Mouse (Mus musculus): ENCODE results near the gene Sh3glb2. TPM values are rescaled to one million over a fixed set of nuclear protein-coding genes. Genes with fewer than 3 reads are reported as not detected.

The Sh3glb2 gene
- 18.9 and 20.4 TPM in 2 replicates for polyA plus RNA-seq (2015; fragmentation: Nextera tagmentation; extraction: Ambion mirVana)

- peak within 1 kb of the TSS; percentile 53 for H3K27ac ChIP-seq (replicated peaks)
- H3K4me1 ChIP-seq (replicated peaks): peaks cover 42% of the 10 kb centered on the region
- no peaks in the 10 kb centered on the region for H3K27me3 ChIP-seq
- H3K36me3 ChIP-seq (replicated peaks): 0 out of 2 replicates have a peak, but pooled peaks cover 2% of the 10 kb centered on the region
- 2% methylated on average over 73 of the region's 73 CpGs for WGBS (ENCODE audit: insufficient replicate concordance)
- H3K4me3 ChIP-seq (replicated peaks): peak within 1 kb of the TSS; percentile 82
- H3K9ac ChIP-seq: peak within 1 kb of the TSS; percentile 73
- H3K9me3 ChIP-seq (replicated peaks): no peaks in the 10 kb centered on the region
- H3K4me2 ChIP-seq: peak within 1 kb of the TSS; percentile 98
- ATAC-seq (ENCODE audit: insufficient read depth): peak; percentile 62
Observed at GRCm38 (mm10) chr2:30358533-30359531, at the start of gene Sh3glb2. Sh3glb2 (minus strand) TSS chr2:30359337.

GRCm38 (mm10) chr2:30408452-30409100 is 49.4 kb upstream of the Sh3glb2 start:
- no peak overlapping the region for H3K9ac ChIP-seq
- H3K36me3 ChIP-seq (replicated peaks): peaks cover 82% of the 10 kb centered on the region
- WGBS (ENCODE audit: insufficient replicate concordance): 69% methylated on average over 8 of the region's 8 CpGs
- no peak overlapping the region for H3K4me2 ChIP-seq
- no peak for ATAC-seq (ENCODE audit: insufficient read depth)
- H3K4me1 ChIP-seq (replicated peaks): peaks cover 17% of the 10 kb centered on the region
- H3K27me3 ChIP-seq: no peaks in the 10 kb centered on the region
- no peak overlapping the region for H3K4me3 ChIP-seq (replicated peaks)
- no peak overlapping the region for H3K27ac ChIP-seq (replicated peaks)
- H3K9me3 ChIP-seq (replicated peaks): no peaks in the 10 kb centered on the region

DNA sequence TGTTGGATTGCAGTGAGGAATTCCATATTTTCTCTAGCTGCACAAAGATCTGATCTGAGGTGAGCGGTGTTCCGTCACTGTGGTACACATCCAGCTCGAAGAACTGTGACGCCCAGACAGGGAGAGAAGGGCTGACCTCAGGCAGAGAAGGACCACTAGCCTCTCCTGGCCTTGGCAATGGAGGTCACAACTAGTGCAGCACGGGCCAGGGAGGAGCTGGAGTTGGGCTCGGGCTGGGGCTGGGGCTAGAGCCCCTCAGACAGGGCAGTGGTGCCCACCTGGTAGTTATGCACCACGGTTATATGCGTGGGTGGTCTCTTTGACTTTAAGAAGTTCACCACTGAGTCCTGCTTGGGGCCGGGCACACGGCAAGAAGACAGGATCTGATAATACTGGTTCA is 48.6 kb upstream of the Sh3glb2 start:
- no peak overlapping the region for H3K27ac ChIP-seq (replicated peaks)
- H3K9ac ChIP-seq: no peak overlapping the region
- no peaks in the 10 kb centered on the region for H3K9me3 ChIP-seq (replicated peaks)
- peaks cover 87% of the 10 kb centered on the region for H3K36me3 ChIP-seq (replicated peaks)
- ATAC-seq (ENCODE audit: insufficient read depth): no peak
- H3K27me3 ChIP-seq: no peaks in the 10 kb centered on the region
- H3K4me3 ChIP-seq (replicated peaks): no peak overlapping the region
- no peak overlapping the region for H3K4me2 ChIP-seq
- H3K4me1 ChIP-seq (replicated peaks): peaks cover 9% of the 10 kb centered on the region; the same call in 1 of the 2 replicates
- 70% methylated on average over 10 of the region's 10 CpGs for WGBS (ENCODE audit: insufficient replicate concordance)

DNA sequence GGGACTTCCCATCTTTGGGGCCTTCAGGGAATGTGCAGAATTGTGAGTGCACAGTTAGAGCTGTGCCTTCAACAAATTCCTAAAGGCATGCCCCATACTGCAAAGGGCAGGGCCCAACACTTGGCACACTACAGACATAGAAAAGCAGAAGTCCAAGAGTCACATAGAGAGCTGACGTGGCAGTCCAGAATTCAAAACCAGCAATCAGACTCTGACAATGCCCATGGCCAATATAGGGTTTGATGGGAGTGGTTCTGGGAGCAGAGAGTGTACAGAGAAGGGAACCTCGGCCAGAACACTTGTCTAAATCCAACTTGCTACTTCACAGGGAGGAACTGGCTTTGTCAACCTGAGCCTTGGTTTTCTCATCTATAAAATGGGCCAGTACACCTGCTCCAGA is 48.1 kb upstream of the Sh3glb2 start:
- Histone ChIP-seq H3K4me2 (no peak overlapping the region), H3K36me3 (replicated peaks) (peaks cover 87% of the 10 kb centered on the region), H3K27ac (replicated peaks) (no peak overlapping the region), H3K27me3 (no peaks in the 10 kb centered on the region), H3K9ac (no peak overlapping the region), H3K4me3 (replicated peaks) (no peak overlapping the region), H3K9me3 (replicated peaks) (no peaks in the 10 kb centered on the region), H3K4me1 (replicated peaks) (0 out of 2 replicates have a peak, but pooled peaks cover 5% of the 10 kb centered on the region)
- no peak for ATAC-seq (ENCODE audit: insufficient read depth)
- 62% methylated on average over 2 of the region's 2 CpGs for WGBS (ENCODE audit: insufficient replicate concordance)

DNA sequence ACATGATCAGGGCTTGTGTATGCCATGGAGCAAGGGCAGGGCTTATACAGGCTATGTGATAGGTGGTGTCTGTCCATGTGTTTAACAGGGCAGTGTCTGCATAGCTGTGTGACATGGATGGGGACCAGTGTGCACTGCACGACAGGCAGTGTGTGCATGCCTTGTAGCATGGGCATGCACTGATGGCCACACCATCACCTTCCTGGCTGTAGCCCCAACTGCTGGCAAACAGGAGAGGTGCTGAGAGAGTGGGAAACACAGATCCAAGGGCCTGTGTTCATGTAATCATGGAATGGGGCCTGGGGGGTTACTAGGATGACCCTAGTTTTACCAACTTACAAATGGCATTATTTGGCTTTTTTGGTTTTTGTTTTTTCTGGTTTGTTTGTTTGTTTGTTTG is 44.7 kb upstream of the Sh3glb2 start:
- Histone ChIP-seq H3K4me1 (replicated peaks) (no peaks in the 10 kb centered on the region), H3K27me3 (no peaks in the 10 kb centered on the region), H3K27ac (replicated peaks) (no peak overlapping the region), H3K4me2 (no peak overlapping the region), H3K36me3 (replicated peaks) (peaks cover 99% of the 10 kb centered on the region), H3K9me3 (replicated peaks) (no peaks in the 10 kb centered on the region), H3K9ac (no peak overlapping the region), H3K4me3 (replicated peaks) (no peak overlapping the region)
- 88% methylated on average over 1 of the region's 1 CpGs for WGBS (ENCODE audit: insufficient replicate concordance)
- no peak for ATAC-seq (ENCODE audit: insufficient read depth)

GRCm38 (mm10) chr2:30402843-30403242 is 43.7 kb upstream of the Sh3glb2 start:
- Histone ChIP-seq H3K27me3 (no peaks in the 10 kb centered on the region), H3K4me3 (replicated peaks) (no peak overlapping the region)

DNA sequence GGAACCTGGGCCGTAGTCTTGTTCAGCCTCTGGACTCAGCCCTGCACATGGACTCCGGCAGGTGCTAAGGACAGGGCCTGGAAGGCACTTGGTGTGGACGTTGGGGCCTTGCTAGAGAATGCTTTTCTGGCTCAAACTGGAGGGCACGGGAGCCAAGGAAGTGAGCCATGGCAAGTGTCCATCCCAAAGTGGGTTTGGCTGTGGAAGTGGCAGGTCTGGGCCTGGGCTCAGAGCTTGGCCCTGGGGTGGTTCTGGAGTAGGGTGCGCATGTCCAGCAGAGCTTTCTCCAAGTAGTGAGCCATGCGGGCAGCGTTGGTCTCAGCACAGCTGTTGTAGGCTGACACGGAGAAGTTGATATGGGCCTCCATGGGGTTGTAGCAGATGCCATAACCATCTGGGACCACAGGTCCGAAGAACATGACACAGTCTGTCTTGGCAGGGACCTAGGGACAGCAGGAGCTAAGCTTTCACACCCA is 43.3 kb upstream of the Sh3glb2 start:
- no peak overlapping the region for H3K4me3 ChIP-seq (replicated peaks)
- H3K4me1 ChIP-seq (replicated peaks): no peaks in the 10 kb centered on the region
- H3K9me3 ChIP-seq (replicated peaks): no peaks in the 10 kb centered on the region
- H3K4me2 ChIP-seq: no peak overlapping the region
- no peak overlapping the region for H3K9ac ChIP-seq
- 81% methylated on average over 9 of the region's 9 CpGs for WGBS (ENCODE audit: insufficient replicate concordance)
- ATAC-seq (ENCODE audit: insufficient read depth): no peak
- peaks cover 99% of the 10 kb centered on the region for H3K36me3 ChIP-seq (replicated peaks)
- H3K27ac ChIP-seq (replicated peaks): no peak overlapping the region
- H3K27me3 ChIP-seq: no peaks in the 10 kb centered on the region

More at GRCm38 (mm10) chr2:30402843-30403242, 43.7 kb upstream of the Sh3glb2 start:
- ATAC-seq (ENCODE audit: insufficient read depth): no peak
- no peak overlapping the region for H3K4me2 ChIP-seq
- H3K9ac ChIP-seq: no peak overlapping the region
- H3K36me3 ChIP-seq (replicated peaks): peaks cover 99% of the 10 kb centered on the region
- H3K4me1 ChIP-seq (replicated peaks): no peaks in the 10 kb centered on the region
- H3K9me3 ChIP-seq (replicated peaks): no peaks in the 10 kb centered on the region
- 66% methylated on average over 2 of the region's 2 CpGs for WGBS (ENCODE audit: insufficient replicate concordance)
- H3K27ac ChIP-seq (replicated peaks): no peak overlapping the region

DNA sequence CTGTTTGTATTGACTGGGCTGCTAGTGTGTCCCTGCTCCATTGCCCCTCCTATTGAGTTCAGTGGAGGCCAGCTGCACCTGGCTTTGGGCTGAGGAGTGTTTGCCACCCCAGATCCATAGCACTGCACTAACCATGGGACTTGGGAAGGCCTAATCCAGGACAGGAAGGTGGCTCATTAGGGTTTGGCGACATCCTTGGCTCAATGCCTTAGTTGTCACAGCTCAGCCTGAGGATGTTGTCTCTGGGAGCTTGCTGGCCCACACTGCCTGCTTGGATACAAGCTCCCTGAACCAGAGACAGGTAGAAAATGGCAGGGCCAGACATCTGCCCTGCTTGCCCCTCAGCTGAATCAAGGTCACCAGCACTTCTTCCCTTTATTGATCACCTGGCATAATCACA is 42.4 kb upstream of the Sh3glb2 start:
- H3K4me2 ChIP-seq: no peak overlapping the region
- H3K9ac ChIP-seq: no peak overlapping the region
- H3K4me1 ChIP-seq (replicated peaks): no peaks in the 10 kb centered on the region
- peaks cover 99% of the 10 kb centered on the region for H3K36me3 ChIP-seq (replicated peaks)
- H3K4me3 ChIP-seq (replicated peaks): no peak overlapping the region
- no peak for ATAC-seq (ENCODE audit: insufficient read depth)
- WGBS (ENCODE audit: insufficient replicate concordance): 54% methylated on average over 1 of the region's 1 CpGs
- no peak overlapping the region for H3K27ac ChIP-seq (replicated peaks)
- no peaks in the 10 kb centered on the region for H3K9me3 ChIP-seq (replicated peaks)
- no peaks in the 10 kb centered on the region for H3K27me3 ChIP-seq

GRCm38 (mm10) chr2:30399191-30400171 is 40.3 kb upstream of the Sh3glb2 start:
- H3K4me3 ChIP-seq (replicated peaks): no peak overlapping the region
- peaks cover 9% of the 10 kb centered on the region; the same call in 1 of the 2 replicates for H3K4me1 ChIP-seq (replicated peaks)
- no peak overlapping the region for H3K4me2 ChIP-seq
- no peak overlapping the region for H3K27ac ChIP-seq (replicated peaks)
- ATAC-seq (ENCODE audit: insufficient read depth): no peak
- H3K36me3 ChIP-seq (replicated peaks): peaks cover 92% of the 10 kb centered on the region
- WGBS (ENCODE audit: insufficient replicate concordance): 78% methylated on average over 20 of the region's 20 CpGs
- no peaks in the 10 kb centered on the region for H3K9me3 ChIP-seq (replicated peaks)
- H3K27me3 ChIP-seq: no peaks in the 10 kb centered on the region
- no peak overlapping the region for H3K9ac ChIP-seq

GRCm38 (mm10) chr2:30397986-30398512 is 38.9 kb upstream of the Sh3glb2 start:
- H3K4me3 ChIP-seq (replicated peaks): no peak overlapping the region
- no peak for ATAC-seq (ENCODE audit: insufficient read depth)
- H3K9me3 ChIP-seq (replicated peaks): no peaks in the 10 kb centered on the region
- no peak overlapping the region for H3K4me2 ChIP-seq
- no peak overlapping the region for H3K9ac ChIP-seq
- H3K36me3 ChIP-seq (replicated peaks): peaks cover 79% of the 10 kb centered on the region
- H3K27me3 ChIP-seq: no peaks in the 10 kb centered on the region
- 83% methylated on average over 10 of the region's 10 CpGs for WGBS (ENCODE audit: insufficient replicate concordance)
- peaks cover 22% of the 10 kb centered on the region for H3K4me1 ChIP-seq (replicated peaks)
- no peak overlapping the region for H3K27ac ChIP-seq (replicated peaks)
